Mouse (Mus musculus) kidney, adult 11 months (tissue): ENCODE results near the gene Btbd35f13.
"Not testable (repeated sequence)": the region's sequence is repeated elsewhere in the genome, so short reads cannot be mapped to it uniquely, and the experiment has no call there.

Experiments used
- DNase-seq: peaks from one replicate; pipeline ENCODE4 v3.0.0; 2022

The Btbd35f13 gene

GRCm38 (mm10) chrX:33656872-33657271, at the start of gene Btbd35f13:
Gene Btbd35f13 (plus strand): TSS chrX:33657172.
- DNase-seq = not testable (repeated sequence)

GRCm38 (mm10) chrX:33702249-33702648, 45.3 kb downstream of the Btbd35f13 start, which contains the start of gene Btbd35f14:
Gene Btbd35f14 (minus strand): TSS chrX:33702349.
- DNase-seq = not testable (repeated sequence)
